In genomic region chrX:111210225-111210624, GRCm38 (mm10) we compare ENCODE assay signal across 8 mouse cellular contexts. TPM values are rescaled to one million over a fixed set of nuclear protein-coding genes. Genes with fewer than 3 reads are reported as not detected.
DNase-seq lines count a peak whose midpoint lies in the region; ATAC-seq and TF ChIP-seq lines count a peak whose summit lies in the region.
"Had no signal": no experiment of that assay in that cellular context is flagged by ENCODE, and none has a peak within 500 bp of the region (broad histone marks: within the 10 kb centered on the region; RNA-seq: fewer than 3 reads in every experiment).

No protein-coding gene starts in this region.

- H3K27ac ChIP-seq in thymus, adult 2 months (ENCODE audit: control insufficient read depth, insufficient read depth, low read length), result no peak overlapping the region
- H3K27ac ChIP-seq in forebrain, embryonic 13.5 days, result no peak overlapping the region
- H3K27ac ChIP-seq in stomach, postnatal 0 days (replicated peaks), result no peak overlapping the region

- H3K9me3 ChIP-seq in forebrain, embryonic 13.5 days (replicated peaks), result no peaks in the 10 kb centered on the region
- H3K9me3 ChIP-seq in stomach, postnatal 0 days (ENCODE audit: control insufficient read depth, low read length), result no peaks in the 10 kb centered on the region

- no peak overlapping the region for H3K9ac ChIP-seq in forebrain, embryonic 13.5 days
- H3K9ac ChIP-seq in stomach, postnatal 0 days (ENCODE audit: low read length), result no peak overlapping the region

- ATAC-seq in forebrain, embryonic 13.5 days, result peak; percentile 65
- peak; percentile 58 for ATAC-seq in megakaryocyte progenitor cell, adult 5-6 weeks (replicated peaks; ENCODE audit: poor library complexity)
- no peak for ATAC-seq in stomach, postnatal 0 days (ENCODE audit: low FRiP score, low TSS enrichment)

- H3K4me2 ChIP-seq in forebrain, embryonic 13.5 days, result no peak overlapping the region
- no peak overlapping the region for H3K4me2 ChIP-seq in stomach, postnatal 0 days (replicated peaks; ENCODE audit: low read depth)

- no peak overlapping the region for H3K4me3 ChIP-seq in thymus, adult 2 months (ENCODE audit: control insufficient read depth, insufficient read depth, low read length)
- no peak overlapping the region for H3K4me3 ChIP-seq in forebrain, embryonic 13.5 days
- H3K4me3 ChIP-seq in stomach, postnatal 0 days (ENCODE audit: low read depth, low read length), result no peak overlapping the region
- H3K4me3 ChIP-seq: myocyte had no signal

- no peaks in the 10 kb centered on the region for H3K27me3 ChIP-seq in thymus, adult 2 months (ENCODE audit: control insufficient read depth, insufficient read depth, low read length)
- H3K27me3 ChIP-seq in forebrain, embryonic 13.5 days, result no peaks in the 10 kb centered on the region
- no peaks in the 10 kb centered on the region for H3K27me3 ChIP-seq in stomach, postnatal 0 days (ENCODE audit: control insufficient read depth, insufficient read depth, low read length)

- DNase-seq in thymus, adult 2 months, result peak; percentile 1
- DNase-seq in thymus, postnatal 36 days, result no peak
- peak; percentile 50 for DNase-seq in brain, adult 2 months (ENCODE audit: low read depth, low spot score)
- peak; percentile 25 to 74 for DNase-seq in layer of hippocampus, adult 18-20 months (ENCODE audit: low spot score in 2 of 2)
- DNase-seq in stomach, postnatal 0 days (ENCODE audit: low spot score), result peak; percentile 20

- no peaks in the 10 kb centered on the region for H3K4me1 ChIP-seq in thymus, adult 2 months (replicated peaks; ENCODE audit: control insufficient read depth, insufficient read depth, low read length)
- H3K4me1 ChIP-seq in forebrain, embryonic 13.5 days, result no peaks in the 10 kb centered on the region
- H3K4me1 ChIP-seq in stomach, postnatal 0 days (replicated peaks; ENCODE audit: control insufficient read depth, insufficient read depth), result no peaks in the 10 kb centered on the region

- no peak for TF ChIP-seq EP300 in stomach, postnatal 0 days (optimal IDR thresholded peaks at IDR 0.05)

- no peaks in the 10 kb centered on the region for H3K36me3 ChIP-seq in thymus, adult 2 months (ENCODE audit: control insufficient read depth, insufficient read depth, low read length)
- H3K36me3 ChIP-seq in forebrain, embryonic 13.5 days (ENCODE audit: poor library complexity, severe bottlenecking), result no peaks in the 10 kb centered on the region
- H3K36me3 ChIP-seq in stomach, postnatal 0 days (ENCODE audit: control insufficient read depth, insufficient read depth, low read length), result no peaks in the 10 kb centered on the region

- TF ChIP-seq POLR2A in thymus, adult 2 months (IDR thresholded peaks at IDR 0.05; ENCODE audit: control insufficient read depth, extremely low read depth, insufficient read depth, low read length, poor library complexity), result no peak

- WGBS in thymus, adult 2 months, result 10% methylated on average over 5 of the region's 5 CpGs
- WGBS in forebrain, embryonic 13.5 days, result 21% methylated on average over 5 of the region's 5 CpGs
- 13% methylated on average over 5 of the region's 5 CpGs for WGBS in stomach, postnatal 0 days

- TF ChIP-seq CTCF in thymus, adult 2 months (IDR thresholded peaks at IDR 0.05; ENCODE audit: borderline replicate concordance, control insufficient read depth, extremely low read depth, insufficient read depth, low read length, poor library complexity), result no peak
- peak; percentile 82 for TF ChIP-seq CTCF in stomach, postnatal 0 days (IDR thresholded peaks at IDR 0.05; ENCODE audit: low read depth)

RNA-seq across cellular contexts. Expression of gene Gm10112, which starts 42.1 kb away (rescaled TPM):
- not detected in 2 replicates for polyA plus RNA-seq in thymus, adult 2 months (2012; rRNA removed)
- not detected in 2 replicates for polyA plus RNA-seq in forebrain, embryonic 13.5 days (2015; fragmentation: Nextera tagmentation; extraction: Ambion mirVana)
- not detected for total RNA-seq in layer of hippocampus, adult 18-20 months (2021)
- not detected in 2 replicates for total RNA-seq in megakaryocyte progenitor cell, adult 5-6 weeks (2015)
- total RNA-seq in megakaryocyte progenitor cell, adult 5-6 weeks (2017), result not detected in 2 replicates
- polyA plus RNA-seq in stomach, postnatal 0 days (2015; fragmentation: Nextera tagmentation; extraction: Ambion mirVana), result not detected in 2 replicates
- polyA plus RNA-seq: myocyte had no signal

Comparison
In these comparisons a context has a peak if more than half of its experiments do, and no peak if none do; other contexts are left out.
1. DNase-seq: peak in thymus, adult 2 months (single experiment), brain, adult 2 months (single experiment), layer of hippocampus, adult 18-20 months (2 of 2) and stomach, postnatal 0 days (single experiment); none in thymus, postnatal 36 days (0 of 2).